Mouse (Mus musculus): Measurements from ENCODE around the gene Vps11. TPM values are rescaled to one million over a fixed set of nuclear protein-coding genes. Genes with fewer than 3 reads are reported as not detected.
A peak's percentile ranks its signal among the peaks of the same experiment; 100 is the strongest.
"Not testable (repeated sequence)": the region's sequence is repeated elsewhere in the genome, so short reads cannot be mapped to it uniquely, and the experiment has no call there.

The Vps11 gene
- total RNA-seq, 2 experiments from 2014 or later: 25.4 to 27.9 TPM

- not testable (repeated sequence) for DNase-seq (ENCODE audit: low spot score in 2 of 2)
Observed at GRCm38 (mm10) chr9:44336513-44336912, 25.0 kb downstream of the Vps11 start.

- DNase-seq (ENCODE audit: low spot score in 2 of 2): no peak
Observed at GRCm38 (mm10) chr9:44336093-44336406, 25.4 kb downstream of the Vps11 start.

- DNase-seq (ENCODE audit: low spot score in 2 of 2): peak; percentile 48
Observed at GRCm38 (mm10) chr9:44335331-44336092, 26.0 kb downstream of the Vps11 start.

GRCm38 (mm10) chr9:44334396-44335330 is 26.8 kb downstream of the Vps11 start, which contains the start of gene H2afx:
Gene H2afx, plus strand, starts transcription at chr9:44334694.
- DNase-seq (ENCODE audit: low spot score in 2 of 2): peak; percentile 89 to 98

GRCm38 (mm10) chr9:44332918-44333638 is 28.4 kb downstream of the Vps11 start:
- no peak for DNase-seq (ENCODE audit: low spot score in 2 of 2)

- no peak for DNase-seq (ENCODE audit: low spot score in 2 of 2)
Observed at GRCm38 (mm10) chr9:44330736-44331135, 30.7 kb downstream of the Vps11 start.

GRCm38 (mm10) chr9:44327926-44328325 is 33.5 kb downstream of the Vps11 start:
- no peak for DNase-seq (ENCODE audit: low spot score in 2 of 2)

- DNase-seq (ENCODE audit: low spot score in 2 of 2): no peak
Observed at GRCm38 (mm10) chr9:44327064-44327711, 34.3 kb downstream of the Vps11 start.

GRCm38 (mm10) chr9:44326371-44327063 is 35.0 kb downstream of the Vps11 start:
- peak; percentile 63 to 80 for DNase-seq (ENCODE audit: low spot score in 2 of 2)

- DNase-seq (ENCODE audit: low spot score in 2 of 2): no peak
Observed at GRCm38 (mm10) chr9:44325768-44326370, 35.6 kb downstream of the Vps11 start, which contains the start of gene Dpagt1. Gene Dpagt1, plus strand, starts transcription at chr9:44326019.

GRCm38 (mm10) chr9:44325032-44325767 is 36.3 kb downstream of the Vps11 start:
- DNase-seq (ENCODE audit: low spot score in 2 of 2): not testable (repeated sequence)

- no peak for DNase-seq (ENCODE audit: low spot score in 2 of 2)
Observed at GRCm38 (mm10) chr9:44324147-44324546, 37.3 kb downstream of the Vps11 start.

- DNase-seq (ENCODE audit: low spot score in 2 of 2): not testable (repeated sequence)
Observed at GRCm38 (mm10) chr9:44323656-44324055, 37.8 kb downstream of the Vps11 start.

GRCm38 (mm10) chr9:44320799-44321133 is 40.7 kb downstream of the Vps11 start:
- no peak for DNase-seq (ENCODE audit: low spot score in 2 of 2)

- peak; percentile 73 to 89 for DNase-seq (ENCODE audit: low spot score in 2 of 2)
Observed at GRCm38 (mm10) chr9:44319887-44320798, 41.3 kb downstream of the Vps11 start, which contains the start of gene C2cd2l. Gene C2cd2l, minus strand, starts transcription at chr9:44320285.

GRCm38 (mm10) chr9:44319105-44319886 is 42.2 kb downstream of the Vps11 start:
- DNase-seq (ENCODE audit: low spot score in 2 of 2): no peak

- DNase-seq (ENCODE audit: low spot score in 2 of 2): no peak
Observed at GRCm38 (mm10) chr9:44318826-44319095, 42.7 kb downstream of the Vps11 start.

Data from gastrocnemius, postnatal 4 days (tissue).